Mouse (Mus musculus): ENCODE measurements around the gene Pcyt1a. TPM values are rescaled to one million over a fixed set of nuclear protein-coding genes. Genes with fewer than 3 reads are reported as not detected.

Pcyt1a gene
- polyA plus RNA-seq (2012; fragmentation: generic; extraction: Trizol), result 23.8 TPM

GRCm38 (mm10) chr16:32430474-32431046 is at the start of gene Pcyt1a:
Pcyt1a (plus strand) TSS chr16:32430921.
- H3K27me3 ChIP-seq (ENCODE audit: control insufficient read depth, insufficient read depth, insufficient read length), result no peaks in the 10 kb centered on the region
- H3ac ChIP-seq (ENCODE audit: control insufficient read depth, insufficient read length), result peak within 1 kb of the TSS; percentile 36
- H3K4me3 ChIP-seq, result peak within 1 kb of the TSS; percentile 93
- no peak for TF ChIP-seq TCF3 (IDR thresholded peaks at IDR 0.05; ENCODE audit: insufficient read length, low read depth)
- TF ChIP-seq MYOG (IDR thresholded peaks at IDR 0.05; ENCODE audit: control insufficient read depth in 1 of 3, insufficient read depth in 1 of 3, insufficient read length in 2 of 3, low read depth in 2 of 3), result no peak
- peak; percentile 62 for TF ChIP-seq POLR2A (IDR thresholded peaks at IDR 0.05; ENCODE audit: insufficient read length, low read depth)
- TF ChIP-seq USF1 (IDR thresholded peaks at IDR 0.05; ENCODE audit: low read depth), result no peak
- TF ChIP-seq MAX (IDR thresholded peaks at IDR 0.05; ENCODE audit: low read depth), result no peak
- peak in 1 of 3 experiments; percentile 1 for TF ChIP-seq MYOD1 (IDR thresholded peaks at IDR 0.05; ENCODE audit: control insufficient read depth in 1 of 3, insufficient read length in 2 of 3, low read depth in 2 of 3)
- TF ChIP-seq TCF12 (IDR thresholded peaks at IDR 0.05; ENCODE audit: insufficient read depth, poor library complexity, severe bottlenecking), result no peak
- no peak for TF ChIP-seq REST (IDR thresholded peaks at IDR 0.05; ENCODE audit: insufficient read depth, insufficient read length)
- TF ChIP-seq SRF (IDR thresholded peaks at IDR 0.05; ENCODE audit: control insufficient read depth, insufficient read length, low read depth), result peak; percentile 9
- no peak for TF ChIP-seq E2F4 (IDR thresholded peaks at IDR 0.05; ENCODE audit: insufficient read depth)
- no peak for TF ChIP-seq CEBPB (IDR thresholded peaks at IDR 0.05; ENCODE audit: insufficient read depth, poor library complexity, severe bottlenecking)
- TF ChIP-seq POLR2AphosphoS2 (IDR thresholded peaks at IDR 0.05; ENCODE audit: insufficient read length, low read depth), result peak; percentile 42
- H3K36me3 ChIP-seq (ENCODE audit: control insufficient read depth, insufficient read depth), result no peaks in the 10 kb centered on the region
- peaks cover 12% of the 10 kb centered on the region for H3K79me2 ChIP-seq (ENCODE audit: control insufficient read depth, insufficient read depth)
- H3K4me2 ChIP-seq (ENCODE audit: low read depth), result peak within 1 kb of the TSS; percentile 80

GRCm38 (mm10) chr16:32382901-32383300 is 47.8 kb upstream of the Pcyt1a start:
- Histone ChIP-seq H3K27me3 (ENCODE audit: control insufficient read depth, insufficient read depth, insufficient read length) (no peaks in the 10 kb centered on the region), H3K4me3 (no peak overlapping the region), H3ac (ENCODE audit: control insufficient read depth, insufficient read length) (no peak overlapping the region), H3K4me2 (ENCODE audit: low read depth) (no peak overlapping the region), H3K36me3 (ENCODE audit: control insufficient read depth, insufficient read depth) (peaks cover 54% of the 10 kb centered on the region), H3K79me2 (ENCODE audit: control insufficient read depth, insufficient read depth) (no peaks in the 10 kb centered on the region)
- TF ChIP-seq CEBPB (IDR thresholded peaks at IDR 0.05; ENCODE audit: insufficient read depth, poor library complexity, severe bottlenecking), result no peak
- TF ChIP-seq POLR2A (IDR thresholded peaks at IDR 0.05; ENCODE audit: insufficient read length, low read depth), result no peak
- TF ChIP-seq E2F4 (IDR thresholded peaks at IDR 0.05; ENCODE audit: insufficient read depth), result no peak
- no peak for TF ChIP-seq USF1 (IDR thresholded peaks at IDR 0.05; ENCODE audit: low read depth)
- no peak for TF ChIP-seq POLR2AphosphoS2 (IDR thresholded peaks at IDR 0.05; ENCODE audit: insufficient read length, low read depth)
- TF ChIP-seq SRF (IDR thresholded peaks at IDR 0.05; ENCODE audit: control insufficient read depth, insufficient read length, low read depth), result no peak
- no peak for TF ChIP-seq TCF12 (IDR thresholded peaks at IDR 0.05; ENCODE audit: insufficient read depth, poor library complexity, severe bottlenecking)
- TF ChIP-seq TCF3 (IDR thresholded peaks at IDR 0.05; ENCODE audit: insufficient read length, low read depth), result no peak
- TF ChIP-seq MAX (IDR thresholded peaks at IDR 0.05; ENCODE audit: low read depth), result no peak
- TF ChIP-seq MYOD1 (IDR thresholded peaks at IDR 0.05; ENCODE audit: control insufficient read depth in 1 of 3, insufficient read length in 2 of 3, low read depth in 2 of 3), result no peak
- TF ChIP-seq REST (IDR thresholded peaks at IDR 0.05; ENCODE audit: insufficient read depth, insufficient read length), result no peak
- TF ChIP-seq MYOG (IDR thresholded peaks at IDR 0.05; ENCODE audit: control insufficient read depth in 1 of 3, insufficient read depth in 1 of 3, insufficient read length in 2 of 3, low read depth in 2 of 3), result no peak

GRCm38 (mm10) chr16:32384885-32385284 is 45.8 kb upstream of the Pcyt1a start:
- Histone ChIP-seq H3K36me3 (ENCODE audit: control insufficient read depth, insufficient read depth) (peaks cover 57% of the 10 kb centered on the region), H3ac (ENCODE audit: control insufficient read depth, insufficient read length) (no peak overlapping the region)
- TF ChIP-seq TCF3 (IDR thresholded peaks at IDR 0.05; ENCODE audit: insufficient read length, low read depth) (no peak), MYOG (IDR thresholded peaks at IDR 0.05; ENCODE audit: control insufficient read depth in 1 of 3, insufficient read depth in 1 of 3, insufficient read length in 2 of 3, low read depth in 2 of 3) (no peak), MAX (IDR thresholded peaks at IDR 0.05; ENCODE audit: low read depth) (no peak), CEBPB (IDR thresholded peaks at IDR 0.05; ENCODE audit: insufficient read depth, poor library complexity, severe bottlenecking) (no peak), TCF12 (IDR thresholded peaks at IDR 0.05; ENCODE audit: insufficient read depth, poor library complexity, severe bottlenecking) (no peak)

GRCm38 (mm10) chr16:32386826-32387225 is 43.9 kb upstream of the Pcyt1a start:
- H3K36me3 ChIP-seq (ENCODE audit: control insufficient read depth, insufficient read depth), result peaks cover 62% of the 10 kb centered on the region

More at GRCm38 (mm10) chr16:32384885-32385284, 45.8 kb upstream of the Pcyt1a start:
- H3K4me3 ChIP-seq, result no peak overlapping the region
- no peaks in the 10 kb centered on the region for H3K79me2 ChIP-seq (ENCODE audit: control insufficient read depth, insufficient read depth)
- H3K27me3 ChIP-seq (ENCODE audit: control insufficient read depth, insufficient read depth, insufficient read length), result no peaks in the 10 kb centered on the region
- no peak overlapping the region for H3K4me2 ChIP-seq (ENCODE audit: low read depth)

More at GRCm38 (mm10) chr16:32386826-32387225, 43.9 kb upstream of the Pcyt1a start:
- no peak for TF ChIP-seq CEBPB (IDR thresholded peaks at IDR 0.05; ENCODE audit: insufficient read depth, poor library complexity, severe bottlenecking)
- TF ChIP-seq MYOD1 (IDR thresholded peaks at IDR 0.05; ENCODE audit: control insufficient read depth in 1 of 3, insufficient read length in 2 of 3, low read depth in 2 of 3), result no peak
- TF ChIP-seq MAX (IDR thresholded peaks at IDR 0.05; ENCODE audit: low read depth), result no peak
- TF ChIP-seq TCF3 (IDR thresholded peaks at IDR 0.05; ENCODE audit: insufficient read length, low read depth), result no peak
- TF ChIP-seq POLR2AphosphoS2 (IDR thresholded peaks at IDR 0.05; ENCODE audit: insufficient read length, low read depth), result no peak
- TF ChIP-seq POLR2A (IDR thresholded peaks at IDR 0.05; ENCODE audit: insufficient read length, low read depth), result no peak
- TF ChIP-seq SRF (IDR thresholded peaks at IDR 0.05; ENCODE audit: control insufficient read depth, insufficient read length, low read depth), result no peak
- no peak for TF ChIP-seq TCF12 (IDR thresholded peaks at IDR 0.05; ENCODE audit: insufficient read depth, poor library complexity, severe bottlenecking)
- TF ChIP-seq MYOG (IDR thresholded peaks at IDR 0.05; ENCODE audit: control insufficient read depth in 1 of 3, insufficient read depth in 1 of 3, insufficient read length in 2 of 3, low read depth in 2 of 3), result no peak
- no peak for TF ChIP-seq USF1 (IDR thresholded peaks at IDR 0.05; ENCODE audit: low read depth)
- TF ChIP-seq REST (IDR thresholded peaks at IDR 0.05; ENCODE audit: insufficient read depth, insufficient read length), result no peak
- Histone ChIP-seq H3K4me3 (no peak overlapping the region), H3K27me3 (ENCODE audit: control insufficient read depth, insufficient read depth, insufficient read length) (no peaks in the 10 kb centered on the region), H3K4me2 (ENCODE audit: low read depth) (no peak overlapping the region), H3ac (ENCODE audit: control insufficient read depth, insufficient read length) (no peak overlapping the region), H3K79me2 (ENCODE audit: control insufficient read depth, insufficient read depth) (no peaks in the 10 kb centered on the region)
